Comparison of ENCODE assay signal across 10 mouse cellular contexts in the genomic region with DNA sequence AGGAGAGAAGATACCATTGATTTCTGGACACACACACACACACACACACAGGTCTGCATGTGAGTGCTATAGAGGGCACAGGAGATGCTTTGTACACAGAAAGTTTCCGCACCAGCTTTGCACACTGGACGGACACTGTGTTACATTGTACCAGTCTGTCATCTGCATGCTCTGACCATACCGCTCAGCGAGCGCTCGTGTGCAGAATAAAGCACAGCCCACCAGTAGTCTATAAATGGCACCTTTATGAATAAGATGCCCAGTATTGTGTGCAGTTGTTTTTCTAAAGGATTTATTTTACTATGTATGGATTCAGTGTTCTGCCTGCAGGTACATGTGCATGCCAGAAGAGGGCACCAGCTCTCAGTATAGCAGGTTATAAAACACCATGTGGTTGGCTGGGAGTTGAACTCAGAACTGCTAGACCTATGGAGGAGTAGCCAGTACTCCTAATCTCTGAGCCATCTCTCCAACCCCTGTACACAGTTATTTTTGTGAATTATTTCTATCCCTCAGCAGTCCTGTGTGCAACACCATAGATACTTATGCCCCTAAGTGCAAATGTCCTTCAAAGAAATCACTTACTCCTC. TPM values are rescaled to one million over a fixed set of nuclear protein-coding genes. Genes with fewer than 3 reads are reported as not detected.
DNase-seq lines count a peak whose midpoint lies in the region; ATAC-seq and TF ChIP-seq lines count a peak whose summit lies in the region.
"Had no signal": no experiment of that assay in that cellular context is flagged by ENCODE, and none has a peak within 500 bp of the region (broad histone marks: within the 10 kb centered on the region; RNA-seq: fewer than 3 reads in every experiment).

No protein-coding gene starts in this region.

- H3K9me3 ChIP-seq in forebrain, embryonic 14.5 days (replicated peaks; ENCODE audit: control insufficient read depth, low read length): no peaks in the 10 kb centered on the region
- no peaks in the 10 kb centered on the region for H3K9me3 ChIP-seq in forebrain, embryonic 11.5 days (ENCODE audit: control insufficient read depth, low read length)
- no peaks in the 10 kb centered on the region for H3K9me3 ChIP-seq in stomach, postnatal 0 days (ENCODE audit: control insufficient read depth, low read length)
- H3K9me3 ChIP-seq: limb, embryonic 12.5 days had no signal

- H3K4me1 ChIP-seq in forebrain, embryonic 14.5 days (ENCODE audit: control insufficient read depth, insufficient read depth, low read length): no peaks in the 10 kb centered on the region
- no peaks in the 10 kb centered on the region for H3K4me1 ChIP-seq in forebrain, embryonic 11.5 days (replicated peaks; ENCODE audit: control insufficient read depth, insufficient read depth, low read length)
- H3K4me1 ChIP-seq in spleen, adult 2 months (ENCODE audit: control insufficient read depth, insufficient read depth, insufficient read length): no peaks in the 10 kb centered on the region
- H3K4me1 ChIP-seq in stomach, postnatal 0 days (replicated peaks; ENCODE audit: control insufficient read depth, insufficient read depth): no peaks in the 10 kb centered on the region
- H3K4me1 ChIP-seq: limb, embryonic 12.5 days had no signal

- WGBS in forebrain, embryonic 14.5 days: 95% methylated on average over 6 of the region's 6 CpGs
- 96% methylated on average over 6 of the region's 6 CpGs for WGBS in forebrain, embryonic 11.5 days
- WGBS in spleen, adult 2 months: 94% methylated on average over 6 of the region's 6 CpGs
- 94% methylated on average over 6 of the region's 6 CpGs for WGBS in stomach, postnatal 0 days

- no peak overlapping the region for H3K4me2 ChIP-seq in forebrain, embryonic 14.5 days (ENCODE audit: low read length)
- H3K4me2 ChIP-seq in forebrain, embryonic 11.5 days (ENCODE audit: low read depth, low read length, severe bottlenecking): no peak overlapping the region
- H3K4me2 ChIP-seq in stomach, postnatal 0 days (replicated peaks; ENCODE audit: low read depth): no peak overlapping the region
- H3K4me2 ChIP-seq: limb, embryonic 12.5 days had no signal

- H3K27me3 ChIP-seq in forebrain, embryonic 14.5 days (replicated peaks; ENCODE audit: control insufficient read depth, insufficient read depth, low read length): no peaks in the 10 kb centered on the region
- no peaks in the 10 kb centered on the region for H3K27me3 ChIP-seq in forebrain, embryonic 11.5 days (ENCODE audit: control insufficient read depth, insufficient read depth, low read length)
- no peaks in the 10 kb centered on the region for H3K27me3 ChIP-seq in spleen, adult 2 months (ENCODE audit: control insufficient read depth, insufficient read depth, low read length)
- H3K27me3 ChIP-seq in stomach, postnatal 0 days (ENCODE audit: control insufficient read depth, insufficient read depth, low read length): no peaks in the 10 kb centered on the region
- H3K27me3 ChIP-seq: limb, embryonic 12.5 days had no signal

- H3K36me3 ChIP-seq in forebrain, embryonic 14.5 days (ENCODE audit: control insufficient read depth, insufficient read depth, low read length): peaks cover 94% of the 10 kb centered on the region
- H3K36me3 ChIP-seq in forebrain, embryonic 11.5 days (ENCODE audit: control insufficient read depth, insufficient read depth, low read length): peaks cover 15% of the 10 kb centered on the region; the same call in 1 of the 2 replicates
- H3K36me3 ChIP-seq in spleen, adult 2 months (ENCODE audit: control insufficient read depth, insufficient read depth, low read length): peaks cover 44% of the 10 kb centered on the region
- peaks cover 19% of the 10 kb centered on the region for H3K36me3 ChIP-seq in stomach, postnatal 0 days (ENCODE audit: control insufficient read depth, insufficient read depth, low read length)

- no peak overlapping the region for H3K4me3 ChIP-seq in forebrain, embryonic 14.5 days (ENCODE audit: low read depth, low read length)
- no peak overlapping the region for H3K4me3 ChIP-seq in forebrain, embryonic 11.5 days (ENCODE audit: low read depth, low read length)
- H3K4me3 ChIP-seq in spleen, adult 2 months (ENCODE audit: extremely low read depth, insufficient read depth, insufficient read length): no peak overlapping the region
- H3K4me3 ChIP-seq in stomach, postnatal 0 days (ENCODE audit: low read depth, low read length): no peak overlapping the region
- H3K4me3 ChIP-seq: limb, embryonic 12.5 days had no signal

- H3K27ac ChIP-seq in forebrain, embryonic 14.5 days (ENCODE audit: low read depth, low read length): no peak overlapping the region
- no peak overlapping the region for H3K27ac ChIP-seq in forebrain, embryonic 11.5 days (ENCODE audit: low read depth, low read length)
- H3K27ac ChIP-seq in spleen, adult 2 months (ENCODE audit: insufficient read depth, low read length): no peak overlapping the region
- no peak overlapping the region for H3K27ac ChIP-seq in stomach, postnatal 0 days (replicated peaks)
- H3K27ac ChIP-seq: limb, embryonic 12.5 days had no signal

- no peak overlapping the region for H3K9ac ChIP-seq in forebrain, embryonic 14.5 days (ENCODE audit: low read length)
- no peak overlapping the region for H3K9ac ChIP-seq in forebrain, embryonic 11.5 days (ENCODE audit: low read length)
- H3K9ac ChIP-seq in stomach, postnatal 0 days (ENCODE audit: low read length): no peak overlapping the region
- H3K9ac ChIP-seq: limb, embryonic 12.5 days had no signal

- peak; percentile 20; the same call in 1 of the 2 replicates for TF ChIP-seq CTCF in spleen, adult 2 months (IDR thresholded peaks at IDR 0.05; ENCODE audit: extremely low read depth, insufficient read depth, insufficient read length, insufficient replicate concordance)
- TF ChIP-seq CTCF in stomach, postnatal 0 days (IDR thresholded peaks at IDR 0.05; ENCODE audit: low read depth): peak; percentile 70

- peak; percentile 36 for DNase-seq in forebrain, embryonic 14.5 days (ENCODE audit: low spot score)
- DNase-seq in forebrain, embryonic 11.5 days (ENCODE audit: low spot score): no peak
- no peak for DNase-seq in spleen, adult 2 months (ENCODE audit: low read depth in 1 of 2, low spot score in 2 of 2)
- no peak for DNase-seq in spleen, postnatal 4 days (ENCODE audit: low spot score in 2 of 2)
- no peak for DNase-seq in stomach, postnatal 0 days (ENCODE audit: low spot score)
- DNase-seq in heart, postnatal 4 days: no peak
- no peak for DNase-seq in testis, postnatal 10 days (ENCODE audit: low spot score)
- DNase-seq: gastrocnemius, postnatal 36 days had no signal

- ATAC-seq in forebrain, embryonic 14.5 days: peak; percentile 33; the same call in 1 of the 2 replicates
- no peak; the same call in 1 of the 2 replicates for ATAC-seq in forebrain, embryonic 11.5 days (replicated peaks; ENCODE audit: low FRiP score)
- peak; percentile 72 for ATAC-seq in granulocyte monocyte progenitor cell, adult 5-6 weeks (replicated peaks; ENCODE audit: poor library complexity, severe bottlenecking)
- no peak for ATAC-seq in stomach, postnatal 0 days (ENCODE audit: low FRiP score, low TSS enrichment)

- no peak for TF ChIP-seq EP300 in stomach, postnatal 0 days (optimal IDR thresholded peaks at IDR 0.05)

- no peak for TF ChIP-seq POLR2A in spleen, adult 2 months (IDR thresholded peaks at IDR 0.05; ENCODE audit: low read depth, low read length)

RNA-seq across cellular contexts. Expression of a gene that starts 28.1 kb away (rescaled TPM):
- 62.0 and 63.6 TPM in 2 replicates for polyA plus RNA-seq in forebrain, embryonic 14.5 days (2014; fragmentation: Nextera tagmentation; extraction: Ambion mirVana)
- 109 and 111 TPM in 2 replicates for polyA plus RNA-seq in forebrain, embryonic 11.5 days (2014; fragmentation: Nextera tagmentation; extraction: Ambion mirVana)
- polyA plus RNA-seq in spleen, adult 2 months (2012; rRNA removed): 19.6 and 19.9 TPM in 2 replicates
- 49.8 and 68.7 TPM in 2 replicates for total RNA-seq in granulocyte monocyte progenitor cell, adult 5-6 weeks (2014; fragmentation: Nextera tagmentation)
- 66.1 and 86.7 TPM in 2 replicates for total RNA-seq in granulocyte monocyte progenitor cell, adult 5-6 weeks (2017)
- polyA plus RNA-seq in stomach, postnatal 0 days (2015; fragmentation: Nextera tagmentation; extraction: Ambion mirVana): 23.0 and 23.6 TPM in 2 replicates
- total RNA-seq in heart, postnatal 4 days (2021): 10 to 100 TPM; 65.3 to 73.8 TPM

Comparison
In these comparisons a context has a peak if more than half of its experiments do, and no peak if none do; other contexts are left out.
1. ATAC-seq: peak in forebrain, embryonic 14.5 days (single experiment) and granulocyte monocyte progenitor cell, adult 5-6 weeks (single experiment); none in forebrain, embryonic 11.5 days (single experiment) and stomach, postnatal 0 days (single experiment).